Mouse (Mus musculus) cerebellum, adult (tissue): ENCODE data around the gene Rps26.

ENCODE experiments used
- ATAC-seq: cut with Nextera tagmentation; 2 replicates; pipeline ENCODE4 v1.9.2; 2017; ENCODE audit warnings: mild to moderate bottlenecking, moderate library complexity, mixed read lengths; ENCODE audit not compliant: insufficient number of reproducible peaks, low FRiP score, low TSS enrichment

Rps26 gene

DNA sequence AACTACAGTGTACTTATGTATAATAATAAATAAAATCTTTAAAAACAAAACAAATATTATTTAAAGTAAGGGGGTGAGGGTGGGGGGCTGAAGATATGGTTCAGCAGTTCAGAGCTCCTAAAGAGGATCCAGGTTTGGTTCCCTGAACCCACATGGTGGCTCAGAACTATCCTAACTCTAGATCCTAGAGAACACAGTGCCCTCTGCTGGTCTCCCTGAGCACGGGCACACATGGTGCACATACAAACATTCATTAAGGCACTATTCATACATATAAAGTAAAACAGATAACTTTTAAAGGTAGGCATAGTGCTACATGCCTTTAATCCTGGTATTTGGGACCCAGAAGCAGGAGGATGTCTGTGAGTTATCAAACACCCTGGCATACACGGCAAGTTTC lies 51.5 kb downstream of the Rps26 start:
- no peak for ATAC-seq
